Mouse (Mus musculus) liver, adult 2 months (tissue): ENCODE data around the gene Cdh22.

ENCODE experiments used
- CTCF ChIP-seq: fragments of 200-500 bp; IDR thresholded peaks from 2 replicates; pipeline ENCODE4 v1.5.1; 2011; ENCODE audit warnings: low read depth, low read length, control low read depth
- POLR2A ChIP-seq: fragments of 200-500 bp; IDR thresholded peaks from 2 replicates; pipeline ENCODE4 v1.6.1; 2011; ENCODE audit warnings: low read length, control low read depth; ENCODE audit not compliant: insufficient read depth; ENCODE audit errors: extremely low read depth

DNA sequence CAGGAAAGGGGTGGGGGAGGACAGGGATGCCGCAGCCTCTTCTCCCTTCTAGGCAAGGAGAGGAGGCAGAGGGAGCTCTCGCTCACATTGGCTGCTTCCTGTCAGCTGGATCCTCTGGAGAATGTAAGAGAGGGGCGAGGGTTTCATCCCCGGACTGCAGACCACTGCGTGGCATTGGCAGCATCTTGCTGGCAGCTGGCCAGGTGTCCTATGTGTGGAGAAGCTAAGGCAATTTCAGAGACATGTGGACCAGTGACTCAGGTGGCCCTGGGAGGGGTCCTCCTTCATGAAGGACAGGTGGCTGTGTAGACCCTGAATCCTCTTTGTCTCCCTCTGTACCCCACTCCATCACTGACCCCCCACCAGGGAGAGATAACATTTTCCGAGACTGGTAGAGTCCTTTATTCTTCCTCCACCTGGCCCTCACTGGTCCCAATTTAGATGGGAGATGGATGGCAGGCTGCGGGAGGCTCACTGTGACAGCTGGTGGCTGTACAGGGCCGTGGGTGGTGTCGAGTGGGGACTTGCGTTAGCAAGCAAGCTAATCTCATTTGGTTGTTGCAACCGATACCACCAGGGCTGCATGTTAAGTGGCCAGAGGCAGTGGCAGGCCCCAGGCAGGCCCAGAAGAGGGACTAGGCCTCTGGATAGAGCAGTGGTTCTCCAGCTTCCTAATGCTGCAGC is 22.6 kb upstream of the Cdh22 start:
- TF ChIP-seq POLR2A (no peak), CTCF (no peak)
